Mouse (Mus musculus): ENCODE results near the gene Catsperg1. TPM values are rescaled to one million over a fixed set of nuclear protein-coding genes. Genes with fewer than 3 reads are reported as not detected.

Catsperg1 gene
- polyA plus RNA-seq, 1 experiment from 2014 or later, result 0.79 TPM

DNA sequence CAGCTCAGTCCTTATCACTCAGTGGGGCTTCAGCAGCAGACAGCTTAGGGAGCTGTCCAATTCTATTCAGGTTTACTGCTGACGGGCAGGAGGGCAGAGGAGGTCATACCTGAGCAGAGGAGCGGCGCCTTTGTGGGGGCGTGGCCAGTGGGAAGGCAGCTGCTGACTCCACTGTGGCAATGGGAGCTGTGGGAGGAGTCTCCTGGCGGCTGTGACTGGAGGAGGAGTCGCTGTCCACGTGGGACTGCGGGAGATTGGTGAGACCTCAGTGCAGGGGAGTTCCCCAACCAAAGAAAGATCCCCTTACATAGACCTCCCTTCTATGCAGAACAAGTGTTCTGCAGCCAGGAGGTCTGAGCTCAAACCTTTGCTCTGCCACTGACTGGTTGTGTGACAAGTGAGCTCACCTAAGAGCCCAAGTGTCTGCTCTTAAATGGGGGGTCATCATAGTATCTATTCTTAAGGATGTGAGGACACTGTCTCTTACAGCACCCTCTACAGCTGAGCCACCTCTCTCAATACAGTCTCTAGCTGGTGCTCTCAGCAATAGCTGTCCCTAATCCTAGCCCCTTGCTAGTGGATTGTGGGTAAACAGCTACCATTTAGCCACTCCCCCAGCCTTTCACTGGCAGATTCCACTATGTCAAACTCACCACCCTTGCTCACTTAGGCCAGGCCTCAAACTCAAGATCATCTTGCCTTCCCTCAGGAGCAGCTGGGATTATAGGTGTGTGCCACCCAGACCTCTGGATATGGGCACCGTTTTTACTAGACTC lies 50.9 kb downstream of the Catsperg1 start:
- no peaks in the 10 kb centered on the region for H3K4me1 ChIP-seq (ENCODE audit: control insufficient read depth, insufficient read depth, low read length)
- ATAC-seq (replicated peaks; ENCODE audit: insufficient number of reproducible peaks, low FRiP score, low TSS enrichment, low read depth), result peak; percentile 24; the same call in 1 of the 2 replicates
- no peak overlapping the region for H3K27ac ChIP-seq (replicated peaks; ENCODE audit: low read depth, low read length)
- 17% methylated on average over 9 of the region's 9 CpGs for WGBS
- no peaks in the 10 kb centered on the region for H3K9me3 ChIP-seq (replicated peaks; ENCODE audit: control insufficient read depth, low read length)
- no peaks in the 10 kb centered on the region for H3K36me3 ChIP-seq (replicated peaks; ENCODE audit: control insufficient read depth, insufficient read depth, low read depth, low read length)
- H3K9ac ChIP-seq (replicated peaks; ENCODE audit: low read length), result no peak overlapping the region
- peak; percentile 65 for DNase-seq (ENCODE audit: low spot score)
- H3K4me3 ChIP-seq (ENCODE audit: low read depth, low read length), result no peak overlapping the region
- H3K4me2 ChIP-seq (ENCODE audit: low read depth, low read length), result no peak overlapping the region; the same call in 1 of the 2 replicates
- H3K27me3 ChIP-seq (ENCODE audit: control insufficient read depth, insufficient read depth, low read length), result peaks cover 6% of the 10 kb centered on the region

DNA sequence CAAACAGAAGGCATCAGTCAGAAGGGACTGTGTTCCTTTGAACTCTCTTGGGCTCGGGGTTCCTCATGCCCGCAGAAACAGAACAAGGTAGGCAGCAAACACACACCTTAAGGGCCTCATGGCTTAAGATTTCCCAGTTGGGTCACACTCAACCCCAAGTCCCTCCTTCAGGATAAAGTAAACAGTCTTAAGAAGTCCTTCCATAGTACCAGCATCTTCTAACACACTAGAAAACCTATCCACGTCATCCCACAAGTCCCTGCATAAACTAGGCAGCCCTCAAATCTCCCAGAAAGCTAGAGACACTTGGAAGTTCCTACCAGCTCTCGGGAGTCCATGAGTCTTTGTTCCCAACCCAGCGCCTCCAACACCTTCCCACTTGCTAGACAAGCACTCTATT lies 51.5 kb downstream of the Catsperg1 start:
- H3K4me1 ChIP-seq (ENCODE audit: control insufficient read depth, insufficient read depth, low read length), result no peaks in the 10 kb centered on the region
- H3K27ac ChIP-seq (replicated peaks; ENCODE audit: low read depth, low read length), result no peak overlapping the region
- no peak overlapping the region for H3K9ac ChIP-seq (replicated peaks; ENCODE audit: low read length)
- no peak overlapping the region for H3K4me3 ChIP-seq (ENCODE audit: low read depth, low read length)
- no peak overlapping the region for H3K4me2 ChIP-seq (ENCODE audit: low read depth, low read length)
- H3K9me3 ChIP-seq (replicated peaks; ENCODE audit: control insufficient read depth, low read length), result no peaks in the 10 kb centered on the region
- 74% methylated on average over 5 of the region's 5 CpGs for WGBS
- H3K27me3 ChIP-seq (ENCODE audit: control insufficient read depth, insufficient read depth, low read length), result 0 out of 2 replicates have a peak, but pooled peaks cover 3% of the 10 kb centered on the region
- no peak for ATAC-seq (replicated peaks; ENCODE audit: insufficient number of reproducible peaks, low FRiP score, low TSS enrichment, low read depth)
- no peak for DNase-seq (ENCODE audit: low spot score)
- no peaks in the 10 kb centered on the region for H3K36me3 ChIP-seq (replicated peaks; ENCODE audit: control insufficient read depth, insufficient read depth, low read depth, low read length)

DNA sequence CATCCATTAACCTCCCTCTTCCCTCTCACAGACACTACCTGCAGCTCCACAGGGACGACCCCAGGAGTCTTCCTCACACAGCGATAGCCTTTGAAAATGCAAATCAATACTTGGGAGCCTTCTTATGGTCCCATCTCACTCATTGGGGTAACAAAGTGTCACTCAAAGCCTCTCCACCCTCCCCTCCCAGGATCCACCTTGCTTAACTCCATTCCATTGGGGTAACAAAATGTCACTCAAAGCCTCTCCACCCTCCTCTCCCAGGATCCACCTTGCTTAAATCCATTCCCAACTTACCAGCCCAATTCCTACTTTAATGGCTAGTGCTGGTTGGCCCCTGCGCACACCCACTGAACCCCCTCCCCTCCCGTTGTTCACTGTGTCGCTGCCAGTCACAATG lies 55.6 kb downstream of the Catsperg1 start:
- WGBS, result 1% methylated on average over 5 of the region's 5 CpGs
- Histone ChIP-seq H3K27ac (replicated peaks; ENCODE audit: low read depth, low read length) (no peak overlapping the region), H3K4me1 (ENCODE audit: control insufficient read depth, insufficient read depth, low read length) (no peaks in the 10 kb centered on the region), H3K4me2 (ENCODE audit: low read depth, low read length) (no peak overlapping the region), H3K4me3 (ENCODE audit: low read depth, low read length) (no peak overlapping the region), H3K9me3 (replicated peaks; ENCODE audit: control insufficient read depth, low read length) (no peaks in the 10 kb centered on the region), H3K36me3 (replicated peaks; ENCODE audit: control insufficient read depth, insufficient read depth, low read depth, low read length) (no peaks in the 10 kb centered on the region), H3K9ac (replicated peaks; ENCODE audit: low read length) (no peak overlapping the region), H3K27me3 (ENCODE audit: control insufficient read depth, insufficient read depth, low read length) (0 out of 2 replicates have a peak, but pooled peaks cover 3% of the 10 kb centered on the region)
- ATAC-seq (replicated peaks; ENCODE audit: insufficient number of reproducible peaks, low FRiP score, low TSS enrichment, low read depth) (no peak), DNase-seq (ENCODE audit: low spot score) (no peak)

DNA sequence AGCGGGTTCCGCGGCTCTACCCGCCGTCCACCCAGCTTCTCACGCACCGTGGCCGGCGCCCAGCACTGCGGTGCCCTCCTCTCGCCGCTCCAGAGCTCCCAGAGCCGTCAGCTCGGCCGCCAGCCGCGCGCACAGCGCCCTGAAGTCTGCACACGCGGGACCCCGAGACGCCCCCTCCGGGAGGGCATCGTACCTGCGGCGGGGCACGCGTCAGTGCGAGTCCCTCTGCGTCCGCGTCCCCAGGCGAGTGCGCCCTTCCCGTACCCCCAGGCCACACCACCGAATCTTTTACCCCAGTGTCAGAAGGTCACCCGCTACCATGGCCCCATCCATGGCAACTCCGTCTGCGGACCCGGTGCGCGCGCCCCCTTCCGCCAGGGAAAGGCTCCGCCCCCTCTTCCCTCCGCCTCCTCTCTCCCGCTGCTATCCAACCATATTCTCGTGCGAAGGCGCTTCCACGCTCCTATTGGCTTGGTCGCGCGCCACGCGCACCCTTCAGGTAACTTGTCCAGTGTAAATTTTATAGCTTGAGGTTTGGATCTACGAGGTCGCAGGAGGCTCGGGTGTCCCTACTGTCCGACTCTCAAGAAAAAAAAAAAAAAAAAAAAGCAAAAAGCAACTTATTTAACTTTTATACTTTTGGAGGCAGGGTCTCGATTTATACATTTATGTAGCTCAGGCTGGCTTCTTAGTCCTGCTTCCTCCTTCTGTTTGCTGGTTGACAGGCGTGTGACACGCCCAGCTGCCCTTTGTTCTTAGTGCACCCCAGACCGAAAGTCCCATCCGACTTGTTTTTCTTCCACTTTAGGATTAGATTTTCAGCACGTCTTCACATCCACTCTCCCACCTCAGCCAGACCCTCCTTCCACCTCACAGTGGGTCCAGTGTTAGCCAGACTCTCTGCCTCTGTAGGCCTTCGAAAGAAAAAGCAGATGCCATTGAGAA lies 57.7 kb downstream of the Catsperg1 start, which contains the start of gene Fam98c:
Gene Fam98c (minus strand): TSS at position 397 of the 945 bp plus-strand sequence.
- H3K4me2 ChIP-seq (ENCODE audit: low read depth, low read length), result peak within 1 kb of the TSS; percentile 96
- H3K4me1 ChIP-seq (ENCODE audit: control insufficient read depth, insufficient read depth, low read length), result no peaks in the 10 kb centered on the region
- peak within 1 kb of the TSS; percentile 65 for H3K9ac ChIP-seq (replicated peaks; ENCODE audit: low read length)
- ATAC-seq (replicated peaks; ENCODE audit: insufficient number of reproducible peaks, low FRiP score, low TSS enrichment, low read depth), result peak; percentile 70
- 0 out of 2 replicates have a peak, but pooled peaks cover 3% of the 10 kb centered on the region for H3K27me3 ChIP-seq (ENCODE audit: control insufficient read depth, insufficient read depth, low read length)
- 4% methylated on average over 59 of the region's 68 CpGs for WGBS
- H3K9me3 ChIP-seq (replicated peaks; ENCODE audit: control insufficient read depth, low read length), result no peaks in the 10 kb centered on the region
- H3K36me3 ChIP-seq (replicated peaks; ENCODE audit: control insufficient read depth, insufficient read depth, low read depth, low read length), result no peaks in the 10 kb centered on the region
- H3K27ac ChIP-seq (replicated peaks; ENCODE audit: low read depth, low read length), result peak within 1 kb of the TSS; percentile 71
- H3K4me3 ChIP-seq (ENCODE audit: low read depth, low read length), result peak within 1 kb of the TSS; percentile 73
- peak; percentile 91 for DNase-seq (ENCODE audit: low spot score)

DNA sequence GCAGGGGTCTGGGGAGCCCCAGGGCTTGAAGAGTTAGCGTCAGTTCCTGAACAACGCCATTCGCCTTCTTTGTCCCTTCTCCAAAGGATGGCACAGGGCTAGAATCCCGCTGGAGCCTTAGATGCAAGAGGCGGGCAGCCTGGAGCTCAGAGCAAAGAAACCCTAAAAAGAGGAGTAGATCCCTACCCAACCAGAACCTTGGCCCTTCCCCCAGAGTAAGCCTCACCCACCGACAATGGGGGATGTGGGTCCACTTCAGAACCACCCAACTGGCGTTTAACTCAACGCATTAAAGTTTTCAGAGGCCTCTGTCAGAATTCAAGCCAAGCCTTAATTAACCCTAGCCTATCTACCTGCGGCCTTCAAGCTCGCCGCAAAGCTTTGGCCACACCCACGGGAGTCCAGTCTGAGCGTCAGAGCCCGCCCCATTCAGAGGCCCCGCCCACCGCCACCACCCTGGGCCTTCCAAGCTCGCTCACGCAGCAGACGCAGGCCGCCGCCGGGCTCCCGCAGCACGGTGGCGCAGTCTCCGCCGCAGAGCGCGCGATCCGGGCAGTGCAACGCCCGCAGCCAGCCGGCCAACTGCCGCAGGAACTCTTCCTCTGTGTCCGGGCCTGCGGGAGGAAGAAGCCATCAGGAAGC lies 58.5 kb downstream of the Catsperg1 start:
- 0 out of 2 replicates have a peak, but pooled peaks cover 3% of the 10 kb centered on the region for H3K27me3 ChIP-seq (ENCODE audit: control insufficient read depth, insufficient read depth, low read length)
- peak overlapping the region; percentile 73 for H3K4me3 ChIP-seq (ENCODE audit: low read depth, low read length)
- 6% methylated on average over 37 of the region's 37 CpGs for WGBS
- no peaks in the 10 kb centered on the region for H3K9me3 ChIP-seq (replicated peaks; ENCODE audit: control insufficient read depth, low read length)
- DNase-seq (ENCODE audit: low spot score) (peak; percentile 88), ATAC-seq (replicated peaks; ENCODE audit: insufficient number of reproducible peaks, low FRiP score, low TSS enrichment, low read depth) (peak; percentile 77)
- no peaks in the 10 kb centered on the region for H3K36me3 ChIP-seq (replicated peaks; ENCODE audit: control insufficient read depth, insufficient read depth, low read depth, low read length)
- no peaks in the 10 kb centered on the region for H3K4me1 ChIP-seq (ENCODE audit: control insufficient read depth, insufficient read depth, low read length)
- peak overlapping the region; percentile 65 for H3K9ac ChIP-seq (replicated peaks; ENCODE audit: low read length)
- H3K27ac ChIP-seq (replicated peaks; ENCODE audit: low read depth, low read length), result peak overlapping the region; percentile 71
- peak overlapping the region; percentile 96 for H3K4me2 ChIP-seq (ENCODE audit: low read depth, low read length)

DNA sequence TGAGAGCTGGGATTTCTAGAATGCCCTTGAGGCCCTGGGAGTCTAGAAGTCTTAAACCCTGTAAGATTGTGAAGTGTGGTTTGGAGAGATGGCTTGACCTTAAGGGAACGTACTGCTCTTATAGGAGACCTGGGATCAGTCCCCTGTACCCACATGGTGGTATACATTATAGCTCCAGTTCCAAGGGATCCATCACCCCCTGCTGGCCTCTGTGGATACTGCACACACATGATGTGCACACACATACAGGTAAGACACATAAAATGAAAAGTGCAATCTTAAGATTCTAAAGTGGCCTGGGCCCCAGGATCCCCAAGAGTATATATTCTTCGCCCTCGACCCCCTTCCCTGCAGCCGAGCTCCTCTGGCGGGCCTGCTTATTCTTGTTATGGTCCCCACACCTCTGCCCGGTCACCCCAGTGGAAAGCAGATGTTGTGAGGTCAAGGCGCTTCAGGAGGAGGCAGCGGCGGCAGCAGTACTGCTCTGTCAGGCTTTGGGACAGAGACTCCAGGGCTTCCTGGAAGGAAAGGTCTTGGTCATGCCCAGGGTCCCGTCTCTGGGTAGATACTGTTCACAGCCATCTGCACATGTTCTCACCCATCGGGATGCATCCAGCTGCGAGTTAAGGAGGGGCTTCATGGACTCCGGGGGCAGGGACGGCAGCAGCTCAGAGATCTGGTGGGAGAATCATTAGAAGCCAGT lies 59.7 kb downstream of the Catsperg1 start:
- DNase-seq (ENCODE audit: low spot score) (no peak), ATAC-seq (replicated peaks; ENCODE audit: insufficient number of reproducible peaks, low FRiP score, low TSS enrichment, low read depth) (no peak)
- no peak overlapping the region for H3K27ac ChIP-seq (replicated peaks; ENCODE audit: low read depth, low read length)
- no peak overlapping the region for H3K4me2 ChIP-seq (ENCODE audit: low read depth, low read length)
- H3K9me3 ChIP-seq (replicated peaks; ENCODE audit: control insufficient read depth, low read length), result no peaks in the 10 kb centered on the region
- H3K4me1 ChIP-seq (ENCODE audit: control insufficient read depth, insufficient read depth, low read length), result no peaks in the 10 kb centered on the region
- 95% methylated on average over 14 of the region's 14 CpGs for WGBS
- H3K4me3 ChIP-seq (ENCODE audit: low read depth, low read length), result no peak overlapping the region
- no peak overlapping the region for H3K9ac ChIP-seq (replicated peaks; ENCODE audit: low read length)
- H3K27me3 ChIP-seq (ENCODE audit: control insufficient read depth, insufficient read depth, low read length), result 0 out of 2 replicates have a peak, but pooled peaks cover under 1% of the 10 kb centered on the region
- H3K36me3 ChIP-seq (replicated peaks; ENCODE audit: control insufficient read depth, insufficient read depth, low read depth, low read length), result no peaks in the 10 kb centered on the region

DNA sequence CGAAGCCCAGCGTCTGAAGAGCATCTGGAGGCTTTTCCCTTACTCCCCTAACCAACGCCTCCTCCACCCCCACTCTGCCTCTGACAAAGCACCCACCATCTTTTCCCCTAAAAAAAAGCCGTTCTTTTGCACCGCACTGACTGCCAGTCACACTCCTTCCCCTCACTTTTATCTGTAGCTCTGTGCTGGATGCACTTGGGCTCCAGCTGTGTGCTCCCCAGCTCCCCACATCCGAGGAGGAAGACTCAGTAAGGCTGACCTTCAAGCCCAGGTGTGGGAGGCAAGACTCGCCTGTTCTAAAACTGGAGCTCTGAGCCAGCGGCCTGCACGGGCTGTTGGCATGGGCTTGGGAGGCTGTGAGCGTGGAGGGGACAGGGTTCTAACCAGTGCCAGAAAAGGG lies 62.3 kb downstream of the Catsperg1 start:
- ATAC-seq (replicated peaks; ENCODE audit: insufficient number of reproducible peaks, low FRiP score, low TSS enrichment, low read depth) (no peak), DNase-seq (ENCODE audit: low spot score) (no peak)
- Histone ChIP-seq H3K9ac (replicated peaks; ENCODE audit: low read length) (no peak overlapping the region), H3K4me1 (ENCODE audit: control insufficient read depth, insufficient read depth, low read length) (no peaks in the 10 kb centered on the region), H3K27ac (replicated peaks; ENCODE audit: low read depth, low read length) (no peak overlapping the region), H3K4me3 (ENCODE audit: low read depth, low read length) (no peak overlapping the region), H3K4me2 (ENCODE audit: low read depth, low read length) (no peak overlapping the region), H3K36me3 (replicated peaks; ENCODE audit: control insufficient read depth, insufficient read depth, low read depth, low read length) (no peaks in the 10 kb centered on the region), H3K9me3 (replicated peaks; ENCODE audit: control insufficient read depth, low read length) (no peaks in the 10 kb centered on the region), H3K27me3 (ENCODE audit: control insufficient read depth, insufficient read depth, low read length) (no peaks in the 10 kb centered on the region)
- 69% methylated on average over 10 of the region's 10 CpGs for WGBS
